Mouse (Mus musculus): ENCODE measurements around the gene Vmn2r69.

Vmn2r69 gene

DNA sequence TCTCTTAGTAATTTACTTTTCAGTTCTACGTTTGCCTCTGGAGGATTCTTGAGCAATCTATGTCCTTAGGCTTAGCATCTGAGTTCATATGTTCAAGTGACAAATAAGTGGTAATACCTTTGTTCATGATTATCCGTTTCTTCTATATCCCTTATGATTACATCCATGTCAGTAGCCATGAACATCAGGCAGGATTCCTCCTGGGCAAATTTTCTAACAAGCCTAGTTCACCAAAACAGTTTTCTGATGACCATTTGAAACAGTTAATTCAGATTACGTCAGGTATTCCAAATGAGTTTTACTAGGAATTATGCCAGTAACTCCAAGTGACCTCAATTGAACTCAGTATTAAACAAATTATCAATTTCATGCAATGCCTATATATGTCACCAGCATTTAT, at the start of gene Vmn2r69:
Vmn2r69 (minus strand) TSS at position 101 of the 400 bp plus-strand sequence.
- no peak for DNase-seq
